Mouse (Mus musculus) activated CD4-positive, CD25-positive, alpha-beta regulatory T cell (primary cell): ENCODE data around the gene Olfr109. TPM values are rescaled to one million over a fixed set of nuclear protein-coding genes. Genes with fewer than 3 reads are reported as not detected.

Source experiments
- polyA plus RNA-seq, 2 experiments: library from polyadenylated mRNA; unstranded; fragments of 100-300 nt; shearing (Covaris generic); gene quantifications; one replicate each; pipeline ENCODE4 v1.2.1; 2017

The Olfr109 gene
- under 1 TPM in 1 of 2 experiments, not detected in 1; 0.10 TPM for polyA plus RNA-seq

GRCm38 (mm10) chr17:37458616-37459015 is at the start of gene Olfr109:
Gene Olfr109 (plus strand): TSS chr17:37458916.

GRCm38 (mm10) chr17:37445180-37445579 is 13.5 kb upstream of the Olfr109 start, which contains the start of gene Olfr108:
Gene Olfr108 (plus strand): TSS chr17:37445480.

GRCm38 (mm10) chr17:37483452-37483851 is 24.7 kb downstream of the Olfr109 start, which contains the start of gene H2-M2:
Gene H2-M2 (minus strand): TSS chr17:37483552.

GRCm38 (mm10) chr17:37491930-37492518 is 33.3 kb downstream of the Olfr109 start, which contains the start of gene Olfr110:
Gene Olfr110 (plus strand): TSS chr17:37492468.

GRCm38 (mm10) chr17:37507730-37508129 is 49.0 kb downstream of the Olfr109 start, which contains the start of gene Olfr111:
Gene Olfr111 (plus strand): TSS chr17:37508030.

Other genes with a start within 250 kb of the Olfr109 start
- not detected for gene Olfr95, start 245.8 kb upstream of the Olfr109 start, polyA plus RNA-seq
- not detected for gene Olfr96, start 238.8 kb upstream of the Olfr109 start, polyA plus RNA-seq
- gene Olfr97, start 221.6 kb upstream of the Olfr109 start, polyA plus RNA-seq, result not detected
- gene Olfr98, start 195.2 kb upstream of the Olfr109 start, polyA plus RNA-seq, result not detected
- gene H2-M3, start 188.7 kb upstream of the Olfr109 start, polyA plus RNA-seq, result 100 to 1,000 TPM; 112 to 128 TPM
- 1 to 10 TPM; 2.3 to 3.6 TPM for gene Olfr99, start 175.5 kb upstream of the Olfr109 start, polyA plus RNA-seq
- gene Olfr101, start 154.6 kb upstream of the Olfr109 start, polyA plus RNA-seq, result under 1 TPM; 0.06 to 0.43 TPM
- gene Olfr102, start 141.9 kb upstream of the Olfr109 start, polyA plus RNA-seq, result under 1 TPM in 1 of 2 experiments, not detected in 1; 0.39 TPM
- gene Olfr103, start 119.2 kb upstream of the Olfr109 start, polyA plus RNA-seq, result not detected
- not detected for gene Olfr104-ps, start 99.3 kb upstream of the Olfr109 start, polyA plus RNA-seq
- gene Olfr105-ps, start 79.9 kb upstream of the Olfr109 start, polyA plus RNA-seq, result not detected
- not detected for gene Olfr106-ps, start 68.5 kb upstream of the Olfr109 start, polyA plus RNA-seq
- under 1 TPM; 0.04 to 0.09 TPM for gene Olfr107, start 59.7 kb upstream of the Olfr109 start, polyA plus RNA-seq
- not detected for gene Olfr108, start 13.4 kb upstream of the Olfr109 start, polyA plus RNA-seq
- 1 to 10 TPM in 1 of 2 experiments, under 1 TPM in 1; 0.37 to 2.2 TPM for gene H2-M2, start 24.6 kb downstream of the Olfr109 start, polyA plus RNA-seq
- gene Olfr110, start 33.6 kb downstream of the Olfr109 start, polyA plus RNA-seq, result not detected
- not detected for gene Olfr111, start 49.1 kb downstream of the Olfr109 start, polyA plus RNA-seq
- not detected for gene Olfr112, start 110.5 kb downstream of the Olfr109 start, polyA plus RNA-seq
- gene Olfr113, start 118.7 kb downstream of the Olfr109 start, polyA plus RNA-seq, result not detected
- gene Olfr114, start 133.8 kb downstream of the Olfr109 start, polyA plus RNA-seq, result not detected
- gene Olfr115, start 168.2 kb downstream of the Olfr109 start, polyA plus RNA-seq, result not detected
- not detected for gene Olfr116, start 168.3 kb downstream of the Olfr109 start, polyA plus RNA-seq
- under 1 TPM in 1 of 2 experiments, not detected in 1; 0.09 TPM for gene Olfr117, start 204.9 kb downstream of the Olfr109 start, polyA plus RNA-seq
- gene Olfr118, start 208.1 kb downstream of the Olfr109 start, polyA plus RNA-seq, result under 1 TPM in 1 of 2 experiments, not detected in 1; 0.08 TPM
- under 1 TPM in 1 of 2 experiments, not detected in 1; 0.12 TPM for gene Olfr119, start 237.6 kb downstream of the Olfr109 start, polyA plus RNA-seq